Mouse (Mus musculus): ENCODE data around the gene Arhgap11a. TPM values are rescaled to one million over a fixed set of nuclear protein-coding genes. Genes with fewer than 3 reads are reported as not detected.

Arhgap11a gene
- polyA plus RNA-seq, 1 experiment = 36.6 TPM

DNA sequence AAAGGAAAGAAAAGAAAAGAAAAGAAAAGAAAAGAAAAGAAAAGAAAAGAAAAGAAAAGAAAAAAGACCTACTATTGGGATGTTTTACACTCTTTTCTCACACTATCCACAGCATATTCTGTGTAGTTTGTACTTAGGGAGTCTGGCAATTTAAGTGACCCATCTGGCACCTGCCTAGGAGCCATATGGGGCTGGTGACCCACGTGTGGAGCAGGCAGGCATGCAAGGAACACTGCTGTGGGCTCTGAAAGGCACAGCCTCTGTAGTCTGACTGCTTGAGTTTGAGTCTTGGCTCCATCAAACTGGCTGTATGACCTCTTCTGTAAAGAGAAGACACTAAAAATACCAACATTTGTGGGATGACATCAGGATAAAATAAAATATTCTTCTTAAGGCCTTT, 44.7 kb downstream of the Arhgap11a start:
- H3K4me3 ChIP-seq (replicated peaks; ENCODE audit: control insufficient read depth, low read depth, low read length) = no peak overlapping the region
- WGBS = 31% methylated on average over 1 of the region's 1 CpGs
- TF ChIP-seq CTCF (IDR thresholded peaks at IDR 0.05; ENCODE audit: control insufficient read depth, insufficient read depth, low read length) (no peak), POLR2A (IDR thresholded peaks at IDR 0.05; ENCODE audit: borderline replicate concordance, control insufficient read depth, low read depth, low read length) (no peak)
- H3K27ac ChIP-seq (ENCODE audit: control insufficient read depth, insufficient read depth, low read depth, low read length, poor library complexity) = no peak overlapping the region
- no peaks in the 10 kb centered on the region for H3K4me1 ChIP-seq (ENCODE audit: control insufficient read depth, insufficient read depth, low read length)

DNA sequence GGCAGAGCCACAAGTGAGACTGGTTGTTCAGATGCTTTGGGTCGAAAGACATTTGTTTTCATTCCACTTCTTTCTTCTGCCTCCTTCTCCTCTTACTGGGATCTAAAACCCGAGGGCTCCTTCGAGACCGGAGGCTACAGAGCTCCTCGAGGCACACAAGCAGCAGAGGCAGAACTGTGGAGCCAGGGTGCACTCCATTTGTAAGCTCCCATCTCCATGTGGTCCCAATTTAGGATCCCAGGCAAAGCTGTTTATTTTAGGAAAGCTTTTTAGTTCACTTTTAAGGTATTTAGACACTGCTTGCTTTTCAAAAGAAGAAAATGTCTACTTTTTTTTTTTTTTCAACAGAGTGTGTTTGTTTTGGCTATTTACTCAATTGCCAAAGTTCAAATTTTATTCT, 47.6 kb downstream of the Arhgap11a start:
- no peak overlapping the region for H3K4me3 ChIP-seq (replicated peaks; ENCODE audit: control insufficient read depth, low read depth, low read length)
- H3K4me1 ChIP-seq (ENCODE audit: control insufficient read depth, insufficient read depth, low read length) = no peaks in the 10 kb centered on the region
- WGBS = 72% methylated on average over 5 of the region's 5 CpGs
- H3K27ac ChIP-seq (ENCODE audit: control insufficient read depth, insufficient read depth, low read depth, low read length, poor library complexity) = no peak overlapping the region
- TF ChIP-seq CTCF (IDR thresholded peaks at IDR 0.05; ENCODE audit: control insufficient read depth, insufficient read depth, low read length) (no peak), POLR2A (IDR thresholded peaks at IDR 0.05; ENCODE audit: borderline replicate concordance, control insufficient read depth, low read depth, low read length) (no peak)

DNA sequence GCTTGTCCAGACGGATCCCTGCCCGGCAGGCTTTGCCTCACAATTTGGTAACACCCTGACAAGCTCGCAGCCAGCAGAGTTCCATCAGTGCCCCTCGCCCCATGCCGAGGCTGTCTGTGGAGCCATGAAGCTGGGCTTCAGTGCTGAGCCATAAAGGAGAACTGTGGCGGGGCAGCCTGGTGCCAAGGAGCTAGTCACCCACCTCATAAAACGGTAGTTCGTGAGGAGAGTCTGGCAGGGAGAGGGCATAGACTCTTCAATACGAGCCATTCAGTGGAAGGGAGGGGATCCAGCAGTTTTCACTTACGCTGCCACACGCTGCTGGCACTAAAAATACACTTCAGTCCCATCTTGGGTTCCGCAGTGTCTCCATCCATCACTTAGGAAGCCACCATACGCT, 49.9 kb downstream of the Arhgap11a start:
- H3K4me1 ChIP-seq (ENCODE audit: control insufficient read depth, insufficient read depth, low read length) = no peaks in the 10 kb centered on the region
- no peak overlapping the region for H3K27ac ChIP-seq (ENCODE audit: control insufficient read depth, insufficient read depth, low read depth, low read length, poor library complexity)
- WGBS = 82% methylated on average over 13 of the region's 13 CpGs
- no peak for TF ChIP-seq CTCF (IDR thresholded peaks at IDR 0.05; ENCODE audit: control insufficient read depth, insufficient read depth, low read length)
- no peak for TF ChIP-seq POLR2A (IDR thresholded peaks at IDR 0.05; ENCODE audit: borderline replicate concordance, control insufficient read depth, low read depth, low read length)
- no peak overlapping the region for H3K4me3 ChIP-seq (replicated peaks; ENCODE audit: control insufficient read depth, low read depth, low read length)

DNA sequence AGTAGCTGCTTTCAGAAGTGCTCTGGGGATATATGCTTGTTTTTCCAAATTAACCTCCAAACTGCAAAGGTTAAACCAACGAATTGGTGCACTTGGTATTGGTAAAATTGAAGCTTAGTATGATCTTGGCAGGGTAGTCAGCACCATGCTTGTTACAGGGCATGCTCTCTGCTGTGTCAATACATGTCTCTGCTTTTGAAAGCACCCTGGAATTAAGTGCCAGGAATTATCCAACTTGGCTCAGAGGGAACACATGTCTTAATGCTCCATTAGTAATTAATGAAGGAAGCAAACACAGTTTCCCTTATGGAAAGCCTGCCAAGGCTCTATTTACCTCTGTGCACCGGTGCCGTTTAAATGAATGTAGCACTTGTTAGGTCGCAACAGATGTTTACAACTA, 53.3 kb downstream of the Arhgap11a start:
- 70% methylated on average over 4 of the region's 4 CpGs for WGBS
- Histone ChIP-seq H3K4me3 (replicated peaks; ENCODE audit: control insufficient read depth, low read depth, low read length) (no peak overlapping the region), H3K27ac (ENCODE audit: control insufficient read depth, insufficient read depth, low read depth, low read length, poor library complexity) (no peak overlapping the region), H3K4me1 (ENCODE audit: control insufficient read depth, insufficient read depth, low read length) (no peaks in the 10 kb centered on the region)
- no peak for TF ChIP-seq POLR2A (IDR thresholded peaks at IDR 0.05; ENCODE audit: borderline replicate concordance, control insufficient read depth, low read depth, low read length)

DNA sequence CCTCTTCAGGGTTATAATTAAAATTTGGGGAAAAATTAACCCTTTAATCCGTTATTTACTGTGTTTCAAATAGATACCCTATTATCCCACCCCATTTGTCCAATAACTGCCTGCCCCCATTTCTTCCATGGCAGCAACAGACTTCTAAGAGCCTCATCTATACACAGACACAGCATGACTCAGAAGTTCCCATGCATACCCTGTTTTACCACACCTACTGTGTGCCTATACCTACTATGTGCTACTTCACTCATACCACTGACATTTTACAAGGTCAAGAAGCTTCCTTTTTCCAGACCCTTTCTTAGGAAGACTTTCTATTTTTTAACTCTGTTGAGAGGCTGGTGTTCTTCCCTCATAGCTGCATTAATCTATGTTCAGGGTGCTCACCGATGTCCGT, 54.9 kb downstream of the Arhgap11a start:
- Histone ChIP-seq H3K4me1 (ENCODE audit: control insufficient read depth, insufficient read depth, low read length) (no peaks in the 10 kb centered on the region), H3K4me3 (replicated peaks; ENCODE audit: control insufficient read depth, low read depth, low read length) (no peak overlapping the region), H3K27ac (ENCODE audit: control insufficient read depth, insufficient read depth, low read depth, low read length, poor library complexity) (no peak overlapping the region)
- TF ChIP-seq CTCF (IDR thresholded peaks at IDR 0.05; ENCODE audit: control insufficient read depth, insufficient read depth, low read length) = no peak
- TF ChIP-seq POLR2A (IDR thresholded peaks at IDR 0.05; ENCODE audit: borderline replicate concordance, control insufficient read depth, low read depth, low read length) = no peak
- WGBS = 78% methylated on average over 3 of the region's 3 CpGs

DNA sequence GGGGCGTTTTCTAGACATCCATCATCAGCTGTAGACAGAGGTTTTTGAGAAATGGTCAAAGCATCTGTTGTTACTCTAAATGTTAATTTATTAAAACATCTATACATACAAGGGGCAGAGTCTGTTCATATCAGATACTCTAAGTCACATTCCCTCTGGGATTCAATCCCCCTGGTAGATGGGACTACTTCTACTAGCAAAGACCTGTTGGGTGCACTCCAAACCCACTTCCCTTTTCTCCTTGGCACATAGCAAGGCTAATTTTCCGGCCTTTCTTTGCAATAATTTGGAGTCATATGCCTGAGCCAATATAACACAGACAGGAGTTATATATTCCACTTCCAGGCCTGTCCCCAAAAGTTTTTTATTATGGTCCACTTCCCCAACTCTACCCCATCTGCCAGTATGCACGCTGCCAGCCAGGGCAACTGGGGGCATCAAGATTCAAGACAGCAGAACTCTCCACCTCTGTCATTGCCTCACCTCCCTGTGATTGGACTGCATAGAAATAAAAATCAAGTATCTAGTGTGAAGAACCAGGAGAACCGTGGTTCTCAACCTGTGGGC, 59.6 kb downstream of the Arhgap11a start:
- no peak overlapping the region for H3K4me3 ChIP-seq (replicated peaks; ENCODE audit: control insufficient read depth, low read depth, low read length)
- TF ChIP-seq POLR2A (IDR thresholded peaks at IDR 0.05; ENCODE audit: borderline replicate concordance, control insufficient read depth, low read depth, low read length) (no peak), CTCF (IDR thresholded peaks at IDR 0.05; ENCODE audit: control insufficient read depth, insufficient read depth, low read length) (no peak)
- H3K27ac ChIP-seq (ENCODE audit: control insufficient read depth, insufficient read depth, low read depth, low read length, poor library complexity) = no peak overlapping the region
- no peaks in the 10 kb centered on the region for H3K4me1 ChIP-seq (ENCODE audit: control insufficient read depth, insufficient read depth, low read length)
- WGBS = 67% methylated on average over 4 of the region's 4 CpGs

DNA sequence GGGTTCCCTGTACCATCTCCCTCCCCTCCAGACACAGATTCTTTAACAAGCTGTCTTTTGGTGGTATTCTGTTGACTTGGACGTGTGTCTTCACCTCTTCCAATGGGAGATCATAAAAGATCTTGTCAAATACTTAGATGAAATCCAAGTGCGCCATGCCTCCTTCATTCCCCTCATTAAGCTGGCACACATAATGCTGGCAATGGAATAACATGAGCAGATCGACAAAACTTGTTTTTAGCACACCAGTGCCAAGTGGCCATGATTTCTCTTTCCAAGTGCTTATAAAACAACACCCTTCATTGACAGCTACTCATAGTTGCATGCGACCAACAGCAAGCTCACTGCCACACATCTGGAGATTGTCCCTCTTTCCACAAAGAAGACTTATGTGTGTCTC, 60.6 kb downstream of the Arhgap11a start:
- Histone ChIP-seq H3K27ac (ENCODE audit: control insufficient read depth, insufficient read depth, low read depth, low read length, poor library complexity) (no peak overlapping the region), H3K4me1 (ENCODE audit: control insufficient read depth, insufficient read depth, low read length) (no peaks in the 10 kb centered on the region), H3K4me3 (replicated peaks; ENCODE audit: control insufficient read depth, low read depth, low read length) (no peak overlapping the region)
- TF ChIP-seq CTCF (IDR thresholded peaks at IDR 0.05; ENCODE audit: control insufficient read depth, insufficient read depth, low read length) (no peak), POLR2A (IDR thresholded peaks at IDR 0.05; ENCODE audit: borderline replicate concordance, control insufficient read depth, low read depth, low read length) (no peak)
- 77% methylated on average over 4 of the region's 4 CpGs for WGBS

DNA sequence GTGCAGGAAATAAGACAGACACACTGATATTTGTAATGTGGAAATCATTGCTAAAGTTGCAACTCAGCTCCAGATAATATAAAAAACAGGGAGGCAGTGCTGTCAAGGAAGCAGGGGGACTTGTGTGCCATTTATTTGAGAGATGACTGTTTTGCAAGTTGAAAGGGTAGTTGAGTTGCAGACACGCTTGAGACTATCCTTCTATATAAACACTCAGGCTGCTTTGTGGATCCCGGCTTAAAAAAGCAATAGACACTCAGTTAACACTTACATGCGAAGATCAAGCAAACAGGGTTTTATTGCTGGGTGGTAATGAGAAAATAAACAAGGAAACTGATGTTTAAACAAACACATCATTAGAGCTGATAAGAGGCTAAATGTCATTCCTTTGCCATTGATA, 63.6 kb downstream of the Arhgap11a start:
- no peak overlapping the region for H3K4me3 ChIP-seq (replicated peaks; ENCODE audit: control insufficient read depth, low read depth, low read length)
- TF ChIP-seq POLR2A (IDR thresholded peaks at IDR 0.05; ENCODE audit: borderline replicate concordance, control insufficient read depth, low read depth, low read length) = no peak
- no peak for TF ChIP-seq CTCF (IDR thresholded peaks at IDR 0.05; ENCODE audit: control insufficient read depth, insufficient read depth, low read length)
- 75% methylated on average over 3 of the region's 3 CpGs for WGBS
- no peaks in the 10 kb centered on the region for H3K4me1 ChIP-seq (ENCODE audit: control insufficient read depth, insufficient read depth, low read length)
- H3K27ac ChIP-seq (ENCODE audit: control insufficient read depth, insufficient read depth, low read depth, low read length, poor library complexity) = no peak overlapping the region

DNA sequence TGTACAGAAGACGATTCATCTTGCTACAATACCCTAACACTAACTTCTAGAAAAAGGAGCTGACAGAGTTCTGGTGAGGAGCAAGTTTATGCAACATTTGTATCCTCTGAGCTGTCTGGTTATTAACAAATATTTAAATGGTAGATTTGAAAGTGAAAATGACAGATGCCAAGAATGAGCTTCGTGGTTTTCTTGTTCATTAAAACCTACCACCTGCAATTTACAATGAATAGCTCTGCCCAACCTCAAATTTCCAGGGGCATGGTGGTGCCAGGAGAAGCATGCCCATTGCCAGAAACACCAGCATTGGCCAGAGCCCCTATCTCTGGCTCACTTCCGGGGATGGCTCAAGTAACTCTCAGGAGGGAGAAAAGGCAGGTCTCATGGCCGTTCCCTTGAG, 66.9 kb downstream of the Arhgap11a start:
- no peak overlapping the region for H3K4me3 ChIP-seq (replicated peaks; ENCODE audit: control insufficient read depth, low read depth, low read length)
- 70% methylated on average over 4 of the region's 4 CpGs for WGBS
- no peak overlapping the region for H3K27ac ChIP-seq (ENCODE audit: control insufficient read depth, insufficient read depth, low read depth, low read length, poor library complexity)
- no peaks in the 10 kb centered on the region for H3K4me1 ChIP-seq (ENCODE audit: control insufficient read depth, insufficient read depth, low read length)
- TF ChIP-seq CTCF (IDR thresholded peaks at IDR 0.05; ENCODE audit: control insufficient read depth, insufficient read depth, low read length) (no peak), POLR2A (IDR thresholded peaks at IDR 0.05; ENCODE audit: borderline replicate concordance, control insufficient read depth, low read depth, low read length) (no peak)

Other genes with a start within 250 kb of the Arhgap11a start
- gene Grem1, start 90.0 kb downstream of the Arhgap11a start, polyA plus RNA-seq (2011; ENCODE audit: insufficient read depth, insufficient read length, low replicate concordance, missing spikeins) = 5.2 and 6.3 TPM in 2 replicates
- gene Scg5, start 19.5 kb downstream of the Arhgap11a start, polyA plus RNA-seq (2011; ENCODE audit: insufficient read depth, insufficient read length, low replicate concordance, missing spikeins) = 2.1 TPM in 1 of 2 replicates, not detected in the other
- not detected in 2 replicates for gene Gjd2, start 165.0 kb upstream of the Arhgap11a start, polyA plus RNA-seq (2011; ENCODE audit: insufficient read depth, insufficient read length, low replicate concordance, missing spikeins)
- 5.5 TPM in 1 of 2 replicates, not detected in the other for gene Actc1, start 204.9 kb upstream of the Arhgap11a start, polyA plus RNA-seq (2011; ENCODE audit: insufficient read depth, insufficient read length, low replicate concordance, missing spikeins)